Mouse (Mus musculus) limb, embryonic 11.5 days (tissue): ENCODE results near the gene Kbtbd3. TPM values are rescaled to one million over a fixed set of nuclear protein-coding genes. Genes with fewer than 3 reads are reported as not detected.

ENCODE experiments used
- ATAC-seq: fragments of 200-750 bp; cut with Nextera tagmentation; 2 replicates; pipeline ENCODE4 v1.8.0; 2017; ENCODE audit warnings: low read depth; ENCODE audit not compliant: insufficient number of reproducible peaks, low FRiP score, low TSS enrichment
- DNase-seq: peaks from one replicate; pipeline ENCODE4 v3.0.0-alpha.2; 2015; ENCODE audit warnings: low spot score
- H3K27ac ChIP-seq: fragments of 300-500 bp; sonication (generic); replicated peaks from 2 replicates; pipeline ENCODE4 v1.5.1; 2014; ENCODE audit warnings: low read depth, mild to moderate bottlenecking, low read length
- H3K27me3 ChIP-seq: fragments of 300-500 bp; sonication (generic); 2 replicates; pipeline ENCODE4 v1.6.1; 2014; ENCODE audit warnings: mild to moderate bottlenecking, low read length, mixed read lengths; ENCODE audit not compliant: control insufficient read depth, insufficient read depth
- H3K36me3 ChIP-seq: fragments of 300-500 bp; sonication (generic); 2 replicates; pipeline ENCODE4 v1.6.1; 2014; ENCODE audit warnings: mild to moderate bottlenecking, low read length, moderate library complexity, mixed read lengths; ENCODE audit not compliant: control insufficient read depth, insufficient read depth
- H3K4me1 ChIP-seq: fragments of 300-500 bp; sonication (generic); 2 replicates; pipeline ENCODE4 v1.6.1; 2014; ENCODE audit warnings: low read length, mixed read lengths; ENCODE audit not compliant: control insufficient read depth, insufficient read depth
- H3K4me2 ChIP-seq: fragments of 300-500 bp; sonication (generic); 2 replicates; pipeline ENCODE4 v1.6.1; 2014; ENCODE audit warnings: low read depth, mild to moderate bottlenecking, moderate library complexity; ENCODE audit not compliant: severe bottlenecking
- H3K4me3 ChIP-seq: fragments of 300-500 bp; sonication (generic); 2 replicates; pipeline ENCODE4 v1.5.1; 2014; ENCODE audit warnings: low read depth, low read length
- H3K9ac ChIP-seq: fragments of 300-500 bp; sonication (generic); 2 replicates; pipeline ENCODE4 v1.6.1; 2014; ENCODE audit warnings: mild to moderate bottlenecking, low read length
- H3K9me3 ChIP-seq: fragments of 300-500 bp; sonication (generic); 2 replicates; pipeline ENCODE4 v1.6.1; 2016; ENCODE audit warnings: low read length; ENCODE audit not compliant: control insufficient read depth
- WGBS: fragments of 180-500 bp; shearing (Covaris S2); extraction: QIAGEN DNeasy Blood & Tissue Kit; methylation state at CpG from one replicate; pipeline ENCODE4 v1.1.7; 2014; 5-methylcytosine and 5-hydroxymethylcytosine counted together
- polyA plus RNA-seq: library from polyadenylated mRNA; unstranded; fragments of >200 nt; fragmentation: Nextera tagmentation; extraction: Ambion mirVana; gene quantifications from 2 replicates; pipeline ENCODE4 v1.2.1, GENCODE M21; 2014

Kbtbd3 gene
- polyA plus RNA-seq = 6.7 and 7.0 TPM in 2 replicates

DNA sequence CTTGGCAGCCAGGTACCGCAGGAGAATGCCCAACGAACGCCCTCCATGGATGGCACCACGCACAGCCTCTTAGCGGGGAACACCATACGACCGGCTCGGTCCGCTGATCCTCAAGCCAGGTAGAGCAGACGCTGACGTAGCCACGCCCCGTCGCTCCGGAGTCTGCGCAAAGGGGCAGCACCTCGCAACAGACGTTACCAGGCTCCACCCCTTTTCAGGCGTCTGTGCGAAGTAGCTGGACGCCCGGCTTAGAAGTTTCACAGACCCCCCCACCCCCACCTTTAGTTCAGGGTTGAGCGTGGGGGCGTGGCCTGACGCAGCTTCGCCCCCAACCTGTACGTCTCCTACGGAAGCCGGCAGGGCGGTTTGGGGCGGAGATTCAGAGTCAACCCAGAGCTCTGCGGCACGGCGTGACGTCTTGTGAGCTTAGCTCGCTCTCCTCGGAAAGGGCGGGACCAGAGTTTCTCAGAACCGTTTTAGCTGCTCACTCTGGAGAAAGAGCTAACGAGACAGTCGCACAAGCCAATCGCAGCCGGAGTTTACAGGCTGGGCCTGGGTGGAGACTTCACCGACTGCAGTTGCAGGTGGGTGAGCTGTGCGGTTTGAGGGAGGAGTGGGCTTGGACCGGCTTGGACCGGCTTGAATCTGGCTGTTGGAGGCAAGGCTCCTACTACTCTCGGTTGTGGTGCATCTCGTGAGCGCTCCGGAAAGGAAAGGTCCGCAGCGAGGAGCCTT lies at the start of gene Kbtbd3, which contains the start of gene Aasdhppt:
Gene Kbtbd3, plus strand, starts transcription at position 483 of the 735 bp plus-strand sequence.
Gene Aasdhppt, minus strand, starts transcription at position 121 of the 735 bp plus-strand sequence.
- Histone ChIP-seq H3K4me3 (peak within 1 kb of the TSS; percentile 59), H3K9me3 (no peaks in the 10 kb centered on the region), H3K4me2 (peak within 1 kb of the TSS; percentile 64), H3K36me3 (no peaks in the 10 kb centered on the region), H3K27ac (peak within 1 kb of the TSS; percentile 80), H3K27me3 (no peaks in the 10 kb centered on the region), H3K9ac (peak within 1 kb of the TSS; percentile 81), H3K4me1 (peaks cover 2% of the 10 kb centered on the region; the same call in 1 of the 2 replicates)
- ATAC-seq (peak; percentile 99), DNase-seq (peak; percentile 99)
- under 1% methylated on average over 53 of the region's 53 CpGs for WGBS

DNA sequence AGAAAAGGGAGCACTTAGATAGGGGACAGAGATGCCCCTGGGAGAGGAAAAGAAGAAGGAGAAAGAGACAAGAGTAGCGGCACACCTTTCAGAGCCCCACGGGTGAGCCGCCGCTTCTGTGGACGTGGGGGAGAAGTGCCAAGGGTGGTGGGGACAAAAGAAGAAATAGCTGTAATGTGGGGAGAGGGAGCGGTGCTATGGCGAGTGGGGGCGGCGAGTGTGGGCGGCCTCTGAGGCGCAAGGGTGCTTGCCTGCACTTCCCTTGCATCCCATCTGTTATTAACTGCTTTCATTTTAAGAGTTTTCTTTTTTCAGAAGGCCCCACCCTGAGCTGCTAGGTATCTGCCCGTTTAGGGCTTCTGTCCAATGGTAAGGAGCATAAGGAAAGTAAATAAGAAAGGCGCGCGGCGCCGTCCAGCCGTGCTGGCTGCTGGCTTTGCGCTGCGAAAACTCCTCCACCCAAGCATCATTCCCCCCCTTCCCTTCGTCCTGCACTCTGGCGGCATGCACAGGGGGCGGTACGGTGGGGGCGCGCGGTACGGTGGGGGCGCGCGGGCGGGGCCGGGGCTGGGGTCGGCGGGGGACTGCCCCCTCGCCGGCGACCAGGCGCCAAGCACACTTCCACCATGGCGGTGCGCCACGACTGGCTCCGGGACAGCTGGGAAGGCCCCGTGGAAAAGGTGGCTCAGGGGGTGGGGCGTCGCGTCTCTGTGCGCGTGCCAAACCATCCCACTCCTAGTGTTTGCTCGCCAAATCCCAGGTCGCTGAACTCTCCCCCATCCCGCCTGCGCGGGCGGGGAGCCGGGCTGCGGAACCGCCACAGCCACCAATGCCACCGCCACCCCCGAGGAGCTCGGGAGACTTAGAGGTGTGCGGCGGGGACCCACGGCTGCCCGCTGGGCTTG lies 49.5 kb upstream of the Kbtbd3 start:
- Histone ChIP-seq H3K4me1 (no peaks in the 10 kb centered on the region), H3K9ac (no peak overlapping the region), H3K9me3 (peaks cover 15% of the 10 kb centered on the region), H3K27me3 (0 out of 2 replicates have a peak, but pooled peaks cover 2% of the 10 kb centered on the region), H3K4me2 (no peak overlapping the region), H3K36me3 (no peaks in the 10 kb centered on the region), H3K4me3 (0 out of 2 replicates have a peak overlapping the region, but pooled peaks have one; percentile 1), H3K27ac (no peak overlapping the region)
- DNase-seq = peak; percentile 73
- 50% methylated on average over 56 of the region's 65 CpGs for whole genome bisulfite sequencing
- ATAC-seq = 0 out of 2 replicates have a peak, but pooled peaks have one; percentile 35

DNA sequence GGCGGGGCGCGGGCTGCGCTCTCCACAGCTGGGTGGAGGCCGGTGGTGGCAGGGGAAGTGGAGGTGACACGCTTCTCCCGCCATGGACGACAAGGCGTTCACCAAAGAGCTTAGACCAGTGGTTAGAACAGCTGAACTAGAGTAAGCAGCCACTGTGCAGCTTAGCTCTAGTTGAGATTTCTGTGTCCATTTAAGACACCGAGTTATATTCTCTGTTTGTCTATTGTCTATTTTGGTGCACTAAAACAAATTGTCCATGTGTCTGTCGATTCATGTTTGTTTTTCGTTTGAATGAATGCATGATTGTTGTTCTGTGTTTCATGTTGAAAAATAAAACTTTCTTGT lies 48.9 kb upstream of the Kbtbd3 start:
- 0 out of 2 replicates have a peak, but pooled peaks cover 2% of the 10 kb centered on the region for H3K27me3 ChIP-seq
- no peak overlapping the region for H3K9ac ChIP-seq
- no peak for ATAC-seq
- no peaks in the 10 kb centered on the region for H3K4me1 ChIP-seq
- no peak overlapping the region for H3K4me3 ChIP-seq
- H3K36me3 ChIP-seq = no peaks in the 10 kb centered on the region
- no peak overlapping the region for H3K27ac ChIP-seq
- peaks cover 15% of the 10 kb centered on the region for H3K9me3 ChIP-seq
- no peak overlapping the region for H3K4me2 ChIP-seq
- DNase-seq = peak; percentile 19
- 64% methylated on average over 12 of the region's 12 CpGs for WGBS

DNA sequence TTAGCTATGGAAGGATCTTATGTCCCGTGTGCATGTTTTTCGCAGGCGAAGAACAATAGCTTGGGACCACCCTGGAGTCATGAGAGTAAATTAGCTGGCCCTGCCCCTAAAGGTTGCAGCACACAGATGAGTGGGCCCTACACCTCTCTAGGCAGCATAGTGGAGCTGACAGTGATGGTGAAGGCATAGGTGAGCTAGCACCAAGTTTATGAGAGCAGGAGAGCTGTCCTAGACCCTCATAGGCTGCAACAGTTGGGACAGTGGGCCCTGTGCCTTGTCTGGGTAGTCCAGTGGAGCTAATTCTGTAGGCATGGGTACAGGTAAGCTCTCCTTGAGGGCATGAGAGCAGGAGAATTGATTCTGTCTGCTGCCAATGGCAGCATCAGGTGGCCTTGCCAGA lies 42.8 kb upstream of the Kbtbd3 start:
- WGBS = 88% methylated on average over 3 of the region's 3 CpGs
- no peak for ATAC-seq
- H3K4me2 ChIP-seq = no peak overlapping the region

DNA sequence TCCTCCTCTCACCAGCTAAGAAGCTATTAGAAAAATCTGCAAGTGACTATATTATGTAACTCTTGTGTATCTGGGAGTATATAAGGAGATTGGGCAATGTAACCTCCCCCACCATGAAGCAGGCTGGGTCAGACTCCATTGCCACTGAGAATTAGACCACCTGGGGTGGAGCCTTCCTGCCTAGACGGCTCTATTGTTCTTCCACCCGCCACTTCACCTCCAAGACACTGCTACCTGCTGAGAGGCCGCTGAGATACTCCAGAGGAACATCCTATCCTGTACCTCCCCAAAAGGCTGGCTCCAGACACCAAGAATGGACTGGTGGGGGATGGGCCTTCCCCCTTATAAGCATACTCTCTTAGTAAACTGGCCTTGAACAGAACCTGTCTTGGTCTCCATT lies 25.8 kb upstream of the Kbtbd3 start:
- Histone ChIP-seq H3K4me2 (no peak overlapping the region), H3K36me3 (no peaks in the 10 kb centered on the region), H3K9me3 (no peaks in the 10 kb centered on the region), H3K9ac (no peak overlapping the region), H3K27ac (no peak overlapping the region), H3K4me1 (no peaks in the 10 kb centered on the region), H3K4me3 (no peak overlapping the region), H3K27me3 (no peaks in the 10 kb centered on the region)
- WGBS = 32% methylated on average over 3 of the region's 3 CpGs
- ATAC-seq = no peak
- no peak for DNase-seq

More for the DNA sequence above, 42.8 kb upstream of the Kbtbd3 start:
- Histone ChIP-seq H3K9ac (no peak overlapping the region), H3K4me1 (no peaks in the 10 kb centered on the region), H3K9me3 (no peaks in the 10 kb centered on the region), H3K36me3 (no peaks in the 10 kb centered on the region), H3K4me3 (no peak overlapping the region), H3K27me3 (no peaks in the 10 kb centered on the region), H3K27ac (no peak overlapping the region)
- DNase-seq = no peak

DNA sequence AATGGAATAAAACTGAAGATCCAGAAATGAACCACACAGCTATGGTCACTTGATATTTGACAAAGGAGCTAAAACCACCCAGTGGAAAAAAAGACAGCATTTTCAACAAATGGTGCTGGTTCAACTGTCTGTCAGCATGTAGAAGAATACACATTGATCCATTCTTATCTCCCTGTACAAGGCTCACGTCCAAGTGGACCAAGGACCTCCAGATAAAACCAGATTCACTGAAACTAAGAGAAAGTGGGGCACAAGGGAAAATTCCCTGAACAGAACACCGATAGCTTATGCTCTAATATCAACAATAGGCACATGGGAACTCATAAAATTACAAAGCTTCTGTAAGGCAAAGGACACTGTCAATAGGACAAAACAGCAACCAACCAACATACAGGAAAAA lies 9.2 kb upstream of the Kbtbd3 start:
- Histone ChIP-seq H3K4me2 (no peak overlapping the region), H3K9me3 (no peaks in the 10 kb centered on the region), H3K4me3 (no peak overlapping the region), H3K4me1 (no peaks in the 10 kb centered on the region), H3K36me3 (no peaks in the 10 kb centered on the region), H3K27me3 (no peaks in the 10 kb centered on the region), H3K27ac (no peak overlapping the region), H3K9ac (no peak overlapping the region)
- DNase-seq (no peak), ATAC-seq (no peak)
- WGBS = 92% methylated on average over 2 of the region's 2 CpGs

DNA sequence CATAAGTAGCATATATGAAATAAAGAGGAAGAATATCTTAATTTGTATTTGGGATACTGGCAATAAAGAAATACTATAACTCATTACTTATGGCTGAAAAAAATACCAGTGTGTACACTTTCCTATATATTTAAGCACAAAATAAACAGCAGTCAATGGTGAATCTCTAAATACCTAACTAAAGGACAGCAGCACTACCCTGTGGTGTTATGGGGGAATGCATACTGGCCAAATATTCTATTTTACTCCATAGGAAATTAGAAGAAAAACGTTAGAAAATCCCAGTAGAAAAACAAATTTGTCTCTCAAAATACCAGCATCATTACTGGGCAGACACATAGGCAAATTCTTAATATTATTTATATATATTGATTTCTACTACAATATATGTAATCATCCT lies 4.8 kb upstream of the Kbtbd3 start:
- no peaks in the 10 kb centered on the region for H3K27me3 ChIP-seq
- ATAC-seq = no peak
- H3K4me1 ChIP-seq = peaks cover 2% of the 10 kb centered on the region; the same call in 1 of the 2 replicates
- 65% methylated on average over 1 of the region's 1 CpGs for WGBS
- no peak overlapping the region for H3K9ac ChIP-seq
- no peak for DNase-seq
- H3K4me3 ChIP-seq = no peak overlapping the region
- no peak overlapping the region for H3K27ac ChIP-seq
- H3K36me3 ChIP-seq = no peaks in the 10 kb centered on the region
- H3K9me3 ChIP-seq = no peaks in the 10 kb centered on the region
- H3K4me2 ChIP-seq = no peak overlapping the region

DNA sequence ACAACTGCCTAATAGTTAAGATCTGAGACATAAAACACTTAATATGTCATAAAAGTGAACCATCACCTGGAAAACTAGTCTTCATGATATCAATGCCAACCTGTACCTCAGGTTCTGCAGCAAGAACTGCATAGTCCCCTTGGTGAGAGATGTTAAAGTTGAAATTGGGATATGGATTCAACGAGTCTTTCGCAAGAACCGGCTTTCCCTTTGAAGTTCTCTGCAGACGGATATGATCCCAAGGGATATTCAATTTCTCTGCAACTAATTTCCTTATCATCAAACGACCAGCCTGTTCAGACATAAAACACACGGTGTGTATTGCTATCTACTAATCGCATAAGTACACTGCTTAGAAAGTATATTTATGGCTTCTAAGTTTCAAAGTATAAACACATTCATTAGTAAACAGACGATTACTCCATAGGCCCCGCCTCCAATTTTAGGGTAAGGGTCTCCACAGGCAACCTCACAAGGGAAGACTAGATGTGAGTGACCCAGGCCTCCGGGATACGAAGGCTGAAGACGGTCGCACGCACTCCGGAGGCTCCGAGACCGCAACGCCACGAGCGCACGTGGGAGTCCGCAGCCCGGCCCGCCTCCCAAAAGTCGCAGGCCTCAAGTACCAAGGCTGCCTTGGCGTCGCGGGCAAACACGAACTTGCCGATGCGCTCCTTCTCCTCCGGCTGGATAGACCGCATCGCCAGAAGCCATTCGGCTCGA lies 844 bp upstream of the Kbtbd3 start:
- H3K4me1 ChIP-seq = peaks cover 2% of the 10 kb centered on the region; the same call in 1 of the 2 replicates
- no peaks in the 10 kb centered on the region for H3K9me3 ChIP-seq
- no peaks in the 10 kb centered on the region for H3K36me3 ChIP-seq
- peak overlapping the region; percentile 62 for H3K9ac ChIP-seq
- no peak overlapping the region for H3K27ac ChIP-seq
- peak overlapping the region; percentile 43 for H3K4me2 ChIP-seq
- H3K27me3 ChIP-seq = no peaks in the 10 kb centered on the region
- ATAC-seq (no peak; the same call in 1 of the 2 replicates), DNase-seq (no peak)
- under 1% methylated on average over 36 of the region's 36 CpGs for WGBS
- H3K4me3 ChIP-seq = peak overlapping the region; percentile 59
